Mouse (Mus musculus) retina, postnatal 1 day (tissue): ENCODE measurements around the gene Mgat2.
"Not testable (repeated sequence)": the region's sequence is repeated elsewhere in the genome, so short reads cannot be mapped to it uniquely, and the experiment has no call there.

Experiments
- DNase-seq: peaks from one replicate; pipeline ENCODE4 v3.0.0-alpha.2; 2012

Mgat2 gene

DNA sequence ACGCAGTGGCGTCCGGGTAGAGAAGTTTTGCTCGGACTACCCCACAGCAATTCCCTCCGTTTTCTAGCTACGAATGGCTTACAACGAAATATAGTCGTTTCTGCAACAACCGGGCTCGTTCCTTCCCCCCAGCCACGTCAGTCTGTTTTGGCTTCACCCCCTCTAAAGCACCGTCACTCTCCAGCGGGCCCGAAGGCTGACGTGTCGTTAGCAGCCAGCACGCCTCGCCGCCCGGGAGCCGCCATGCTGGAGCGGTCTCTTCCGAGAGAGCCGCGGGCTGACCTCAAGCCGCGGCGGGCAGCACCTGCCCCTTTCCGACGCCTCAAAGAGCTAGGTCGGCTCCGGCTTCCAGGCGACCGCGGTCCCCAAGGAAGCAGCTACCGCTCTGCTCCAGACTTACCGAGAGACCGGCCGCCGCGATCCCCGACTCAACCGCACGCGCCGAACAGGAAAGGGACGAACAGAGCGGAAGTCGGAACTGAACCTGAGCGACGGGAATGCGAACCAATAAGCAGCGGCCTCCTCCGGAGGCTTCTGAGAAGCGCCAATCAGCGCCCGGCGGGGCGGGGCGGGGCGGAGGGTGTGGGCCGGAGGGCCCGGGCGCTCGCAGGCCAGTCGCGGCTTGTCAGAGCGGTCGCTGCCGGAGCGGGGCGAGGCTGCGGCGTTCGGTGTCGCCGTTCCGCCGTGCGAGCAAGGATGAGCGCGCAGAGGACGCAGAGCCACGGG lies at the start of gene Mgat2, which contains the start of gene Rpl36al:
Gene Mgat2 (plus strand): TSS at position 575 of the 726 bp plus-strand sequence.
Gene Rpl36al (minus strand): TSS at position 501 of the 726 bp plus-strand sequence.
- peak; percentile 99 for DNase-seq

DNA sequence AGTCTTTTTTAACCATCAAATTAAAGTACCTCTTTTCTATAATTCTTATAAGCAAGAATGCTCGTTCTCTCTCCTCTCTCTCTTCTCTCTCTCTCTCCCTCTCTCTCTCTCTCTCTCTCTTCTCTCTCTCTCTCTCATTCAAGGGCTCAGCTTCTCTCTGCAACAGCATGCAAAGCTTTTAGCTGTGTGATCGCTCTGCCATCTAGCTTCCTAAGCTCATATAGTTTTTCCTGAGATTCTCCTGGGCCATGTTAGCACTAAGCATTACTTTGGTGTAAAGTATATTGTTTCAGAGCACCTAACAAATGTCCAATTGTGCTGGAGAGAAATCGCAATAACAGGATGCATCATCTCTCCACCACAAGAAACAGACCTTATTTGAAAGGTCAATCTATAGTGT lies 44.8 kb upstream of the Mgat2 start:
- no peak for DNase-seq

DNA sequence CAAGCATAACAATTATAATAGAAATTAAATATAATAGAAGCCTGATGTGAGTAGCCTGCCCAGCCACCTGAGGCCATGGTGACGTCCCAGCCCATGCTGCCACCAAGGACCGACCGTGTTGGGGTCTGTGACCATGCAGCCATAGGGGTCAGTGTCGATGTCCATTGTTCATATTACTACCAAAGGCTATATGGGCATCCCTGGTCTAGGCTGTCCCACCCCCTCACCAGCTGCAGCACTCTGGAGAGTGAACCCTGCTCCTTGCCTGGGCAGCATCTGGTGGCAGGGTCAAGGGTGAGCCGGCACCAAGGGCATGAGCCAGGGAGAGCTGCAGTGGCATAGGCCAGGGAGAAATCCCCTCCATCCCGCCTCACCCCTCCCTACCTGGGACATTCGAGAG lies 44.1 kb upstream of the Mgat2 start:
- DNase-seq: no peak

DNA sequence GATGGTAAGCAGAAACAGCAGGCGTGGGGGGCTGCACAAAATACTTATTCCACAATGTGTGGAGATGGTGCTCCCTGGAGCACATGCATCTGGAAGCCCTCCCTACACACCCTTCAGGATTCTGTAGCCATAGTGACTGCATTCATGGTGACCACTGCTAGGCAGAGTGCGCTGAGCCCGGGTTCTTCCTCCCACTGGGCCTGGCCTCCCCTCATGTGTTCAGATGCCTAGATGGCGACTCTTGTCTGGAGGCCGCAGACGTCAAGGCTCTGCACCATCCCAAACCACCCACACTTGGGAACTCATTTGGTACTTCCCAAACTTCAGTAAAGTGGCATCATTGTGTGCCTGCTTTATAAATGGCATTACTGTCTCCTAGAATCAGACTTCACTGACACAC lies 40.5 kb upstream of the Mgat2 start:
- no peak for DNase-seq

DNA sequence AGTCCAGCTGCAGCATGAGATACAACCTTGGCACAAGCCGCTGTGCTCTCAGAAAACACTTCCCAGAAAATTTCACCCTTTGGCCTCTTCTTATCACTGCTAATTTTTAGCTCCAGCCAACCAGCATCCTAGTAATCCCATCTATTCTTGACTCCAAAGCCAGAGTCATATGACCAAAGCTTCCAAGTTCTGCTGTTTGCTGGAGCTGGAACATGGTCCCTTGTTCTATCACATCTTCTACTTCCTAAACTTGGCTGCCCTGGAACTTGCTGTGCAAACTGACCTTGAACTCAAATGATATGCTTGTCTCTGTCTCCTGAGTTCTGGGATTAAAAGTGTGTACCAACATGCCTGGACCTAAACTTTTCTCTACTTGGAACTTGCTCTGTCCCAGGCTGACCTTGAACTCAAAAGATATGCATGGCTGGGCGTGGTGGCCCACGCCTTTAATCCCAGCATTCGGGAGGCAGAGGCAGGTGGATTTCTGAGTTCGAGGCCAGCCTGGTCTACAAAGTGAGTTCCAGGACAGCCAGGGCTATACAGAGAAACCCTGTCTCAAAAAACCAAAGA lies 36.7 kb upstream of the Mgat2 start:
- DNase-seq: no peak

DNA sequence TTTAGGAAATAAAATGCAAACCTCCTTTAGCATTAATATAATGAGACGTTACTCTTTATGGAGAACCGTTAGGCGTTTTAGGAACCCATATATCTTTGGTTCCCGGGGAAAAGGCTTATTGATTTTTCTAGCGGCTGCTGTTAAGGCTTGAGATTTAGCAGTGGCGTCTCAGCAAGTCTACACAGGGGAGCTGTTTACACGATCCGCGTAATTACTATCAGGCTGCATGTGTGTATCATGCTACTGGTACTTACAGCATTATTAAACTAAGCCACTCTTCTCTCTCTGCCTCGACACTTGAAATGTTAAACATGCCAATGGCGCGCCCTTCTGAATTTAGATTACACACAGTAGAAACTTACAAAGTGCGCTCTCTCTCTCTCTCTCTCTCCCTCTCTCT lies 33.9 kb upstream of the Mgat2 start:
- DNase-seq: no peak

DNA sequence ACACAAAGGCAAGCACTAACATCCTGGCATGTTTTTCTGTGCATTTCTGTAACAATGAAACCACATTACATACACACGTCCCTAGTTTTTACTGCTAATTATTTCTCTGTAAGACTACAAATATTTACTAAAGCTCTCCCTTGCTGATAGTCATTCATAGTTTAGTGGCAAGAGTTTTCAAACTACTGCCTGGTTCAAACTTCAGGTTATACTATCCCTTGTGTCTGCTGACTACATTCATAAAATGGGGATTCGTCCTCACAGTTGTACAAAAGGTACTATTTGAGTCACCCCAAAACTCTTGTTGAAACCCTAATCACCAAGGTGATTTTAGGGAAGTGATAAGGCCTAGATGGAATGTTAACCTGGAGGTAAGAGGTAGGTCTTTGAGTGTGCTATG lies 28.0 kb upstream of the Mgat2 start:
- DNase-seq: no peak

DNA sequence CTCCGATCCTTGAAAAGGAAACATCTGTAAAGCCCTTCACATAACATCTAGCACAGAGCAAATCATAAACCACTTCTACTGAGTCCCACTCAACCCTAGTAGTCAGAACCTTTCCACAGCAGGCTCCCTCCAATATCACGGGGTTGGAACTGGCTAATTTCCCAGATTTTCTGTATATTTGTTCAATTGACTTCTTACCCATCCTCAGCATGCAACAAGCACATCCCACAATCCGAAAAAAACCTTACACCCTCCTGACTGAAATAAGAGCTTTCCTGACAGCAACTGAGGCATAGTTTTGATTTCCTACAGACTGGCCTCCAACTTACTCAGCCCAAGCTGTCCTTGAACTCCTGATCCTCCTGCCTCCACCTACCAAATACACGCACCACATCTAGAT lies 27.5 kb upstream of the Mgat2 start:
- DNase-seq: no peak

DNA sequence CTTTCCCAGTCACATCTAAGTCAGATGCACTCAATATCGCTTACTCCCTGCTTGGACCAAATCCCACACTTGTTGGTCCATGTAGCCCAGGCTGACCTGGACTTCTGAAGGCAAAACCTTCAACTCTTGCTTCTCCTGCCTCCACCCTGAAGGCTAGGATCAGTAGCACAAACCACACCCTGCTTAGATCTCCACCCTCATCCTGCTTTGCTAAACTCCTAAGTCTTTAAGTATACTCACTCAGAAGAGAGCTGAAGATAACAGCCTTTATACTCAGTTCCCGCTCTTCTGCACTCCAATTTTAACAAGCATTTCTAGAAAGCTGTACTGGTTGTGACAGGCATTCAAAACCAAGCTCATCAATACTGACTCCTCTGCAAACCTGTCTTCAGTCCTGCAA lies 26.9 kb upstream of the Mgat2 start:
- no peak for DNase-seq

DNA sequence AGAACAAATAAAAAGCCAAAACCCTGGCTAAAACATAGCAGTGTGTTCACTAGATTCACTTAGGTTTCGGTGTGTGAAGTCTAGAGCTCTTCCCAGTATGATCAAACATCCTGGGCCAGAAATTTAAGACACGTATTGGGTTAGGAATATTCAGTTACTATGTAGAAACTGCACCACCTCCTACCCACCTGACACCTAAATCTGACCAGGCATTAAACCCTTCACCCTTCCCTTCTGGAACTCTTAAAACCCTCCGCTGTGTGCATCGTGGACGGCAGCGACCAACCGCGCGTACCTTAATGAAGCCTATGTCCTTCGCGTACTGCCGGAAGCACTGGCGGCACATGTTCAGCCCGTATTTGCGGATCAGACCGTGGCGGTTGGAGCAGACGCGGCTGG lies 25.6 kb upstream of the Mgat2 start:
- DNase-seq: no peak

DNA sequence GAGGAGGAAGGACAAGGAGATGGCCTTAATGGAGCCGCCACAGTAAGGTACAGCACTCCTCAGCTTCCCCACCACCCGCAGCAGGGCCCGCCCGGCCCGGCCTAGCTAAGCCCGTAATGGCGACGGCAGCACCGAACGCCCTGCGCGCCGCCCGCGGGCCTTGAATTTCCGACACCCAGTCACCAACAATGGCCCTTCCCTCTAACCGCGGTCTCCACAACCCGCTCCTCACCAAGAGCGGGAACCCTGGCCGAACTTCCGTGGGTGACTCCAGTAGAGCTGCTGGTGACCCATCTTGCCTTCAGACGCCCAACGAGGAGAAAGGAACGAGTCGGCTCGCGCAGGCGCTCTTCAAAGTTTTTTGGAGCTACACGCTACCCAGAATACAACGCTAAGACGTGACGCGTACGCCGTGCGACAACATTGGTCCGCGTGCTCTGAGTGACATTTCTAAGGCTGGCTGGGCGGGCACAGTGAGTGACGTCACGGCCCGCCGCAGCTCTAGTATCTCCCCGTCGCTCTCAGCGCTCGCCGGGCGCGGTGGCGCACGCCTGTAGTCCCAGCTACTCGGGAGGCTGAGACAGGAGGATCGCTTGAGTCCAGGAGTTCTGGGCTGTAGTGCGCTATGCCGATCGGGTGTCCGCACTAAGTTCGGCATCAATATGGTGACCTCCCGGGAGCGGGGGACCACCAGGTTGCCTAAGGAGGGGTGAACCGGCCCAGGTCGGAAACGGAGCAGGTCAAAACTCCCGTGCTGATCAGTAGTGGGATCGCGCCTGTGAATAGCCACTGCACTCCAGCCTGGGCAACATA lies 25.0 kb upstream of the Mgat2 start, which contains the start of gene Rps29:
Gene Rps29 (minus strand): TSS at position 422 of the 813 bp plus-strand sequence.
- DNase-seq: peak; percentile 100

DNA sequence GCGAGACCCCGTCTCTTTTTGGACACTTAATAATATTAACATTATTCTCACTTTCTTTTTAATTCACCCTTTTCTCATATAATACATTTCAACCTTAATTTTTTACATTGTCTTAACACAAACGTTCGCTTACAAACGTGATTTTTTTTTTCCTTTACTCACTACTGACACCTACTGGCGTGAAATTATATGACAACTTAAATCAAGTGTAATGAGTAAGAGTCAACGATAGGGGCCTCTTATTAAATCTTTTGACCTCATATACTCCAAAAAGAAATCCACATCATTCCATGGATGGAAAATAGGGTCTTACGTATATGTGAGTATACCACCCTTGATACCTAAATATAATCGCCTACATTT lies 24.4 kb upstream of the Mgat2 start:
- DNase-seq: peak; percentile 90

DNA sequence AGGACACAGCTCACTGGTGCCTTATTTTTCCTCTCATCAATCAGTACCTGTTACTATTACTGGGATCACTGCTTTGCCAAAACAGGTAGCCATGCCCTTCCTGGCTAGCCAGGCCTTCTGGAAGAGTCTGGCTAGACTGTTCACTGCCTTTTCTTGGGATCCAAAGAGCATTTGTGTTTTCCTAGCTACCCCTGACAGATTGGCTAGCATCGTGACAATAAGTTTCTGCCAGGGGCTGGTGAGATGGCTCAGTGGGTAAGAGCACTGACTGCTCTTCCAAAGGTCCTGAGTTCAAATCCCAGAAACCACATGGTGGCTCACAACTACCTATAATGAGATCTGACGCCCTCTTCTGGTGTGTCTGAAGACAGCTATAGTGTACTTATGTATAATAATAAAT lies 23.3 kb upstream of the Mgat2 start:
- DNase-seq: not testable (repeated sequence)

DNA sequence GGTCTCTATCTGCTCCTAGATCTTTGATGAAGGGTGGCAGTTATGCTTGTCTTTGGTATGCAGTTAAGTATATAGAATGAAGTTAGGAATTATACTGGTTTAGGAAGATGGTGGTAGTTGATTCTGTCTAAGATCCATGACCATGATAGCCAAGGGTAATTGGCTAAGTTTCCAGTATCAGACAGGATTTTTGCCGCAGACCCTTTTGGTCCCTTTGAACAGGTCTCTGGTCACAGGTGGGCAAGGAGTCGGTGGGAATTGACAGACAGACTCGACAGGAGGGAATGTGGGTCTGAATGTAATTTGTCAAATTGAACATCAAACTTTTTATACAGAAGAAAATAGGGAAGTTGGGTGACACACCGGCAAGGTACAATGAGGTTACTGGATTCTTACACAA lies 20.4 kb upstream of the Mgat2 start:
- not testable (repeated sequence) for DNase-seq

DNA sequence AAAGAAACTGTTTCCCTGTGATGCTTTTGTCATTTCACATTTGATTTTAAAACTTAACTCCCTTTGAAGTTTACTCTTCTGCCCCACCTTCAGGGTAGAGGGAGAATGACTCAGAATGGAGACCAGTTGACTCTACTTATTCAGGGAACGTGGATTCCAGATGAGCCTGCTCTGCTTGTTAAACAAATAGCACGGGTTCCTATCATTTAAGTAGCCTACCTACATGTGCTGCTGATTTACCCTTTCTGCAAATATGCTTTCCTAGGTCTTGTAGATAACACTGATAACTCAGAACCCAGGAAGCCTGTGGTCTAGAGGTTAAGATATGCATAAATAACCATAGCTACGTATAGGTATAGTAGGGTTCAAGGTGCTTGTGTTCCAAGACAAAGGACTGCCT lies 19.1 kb upstream of the Mgat2 start:
- no peak for DNase-seq

DNA sequence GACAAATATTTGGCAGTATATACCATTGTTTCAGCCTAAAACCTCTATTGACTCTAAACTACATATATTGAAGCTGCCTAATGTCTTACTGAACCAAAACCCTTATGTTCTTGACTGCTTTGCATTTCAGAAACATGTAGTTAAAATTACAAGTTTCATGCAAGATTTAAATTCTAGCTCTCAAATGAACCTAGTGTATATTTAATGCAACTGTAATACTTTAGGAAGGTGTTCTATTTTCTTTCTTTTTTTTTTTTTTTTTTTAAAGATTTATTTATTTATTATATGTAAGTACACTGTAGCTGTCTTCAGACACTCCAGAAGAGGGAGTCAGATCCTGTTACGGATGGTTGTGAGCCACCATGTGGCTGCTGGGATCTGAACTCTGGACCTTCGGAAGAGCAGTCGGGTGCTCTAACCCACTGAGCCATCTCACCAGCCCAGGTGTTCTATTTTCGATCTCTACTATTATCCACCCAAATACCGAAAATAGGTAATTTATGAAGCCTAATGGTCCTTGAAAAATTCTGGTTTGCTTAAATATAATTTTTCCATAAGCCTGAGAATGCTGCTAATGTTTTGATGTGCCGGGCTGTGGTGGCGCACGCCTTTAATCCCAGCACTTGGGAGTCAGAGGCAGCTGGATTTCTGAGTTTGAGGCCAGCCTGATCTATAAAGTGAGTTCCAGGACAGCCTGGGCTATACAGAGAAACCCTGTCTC lies 16.9 kb upstream of the Mgat2 start:
- not testable (repeated sequence) for DNase-seq

DNA sequence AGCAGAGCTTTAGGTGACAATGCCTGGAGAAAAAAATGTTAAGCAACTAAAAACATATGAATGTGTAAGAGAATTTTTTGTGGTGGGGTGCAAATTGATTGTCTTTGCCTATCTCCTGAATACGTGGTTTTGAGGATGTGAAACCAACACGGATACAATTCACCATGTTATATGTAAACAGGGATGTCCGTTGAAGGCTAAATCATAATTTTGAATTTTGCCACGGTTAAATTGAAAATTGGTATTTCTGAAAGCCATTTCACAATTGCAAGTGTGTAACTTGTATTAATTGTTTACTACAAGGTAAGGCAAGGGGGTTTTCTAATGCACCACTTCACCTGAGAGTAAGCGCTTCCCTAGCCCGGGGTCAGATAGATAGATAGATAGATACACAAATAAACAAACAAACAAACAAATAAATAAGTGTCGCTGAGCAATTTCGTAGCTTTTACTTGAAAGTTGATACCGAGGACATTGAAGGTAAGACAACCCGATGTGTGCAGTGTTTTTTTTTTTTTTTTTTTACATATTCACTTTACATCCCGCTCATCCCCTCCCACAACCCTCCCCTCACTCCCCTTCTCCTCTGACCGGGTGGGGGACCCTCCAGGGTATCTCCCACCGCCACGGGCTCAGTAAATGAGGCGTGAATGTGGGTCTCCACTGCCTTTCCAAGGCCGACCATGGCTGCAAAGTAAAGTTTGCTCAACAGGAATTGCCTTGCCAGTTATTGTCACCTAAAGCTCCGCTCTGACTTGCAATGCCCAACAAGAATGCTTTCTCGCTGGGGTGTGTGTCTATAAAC lies 16.1 kb upstream of the Mgat2 start:
- DNase-seq: no peak

DNA sequence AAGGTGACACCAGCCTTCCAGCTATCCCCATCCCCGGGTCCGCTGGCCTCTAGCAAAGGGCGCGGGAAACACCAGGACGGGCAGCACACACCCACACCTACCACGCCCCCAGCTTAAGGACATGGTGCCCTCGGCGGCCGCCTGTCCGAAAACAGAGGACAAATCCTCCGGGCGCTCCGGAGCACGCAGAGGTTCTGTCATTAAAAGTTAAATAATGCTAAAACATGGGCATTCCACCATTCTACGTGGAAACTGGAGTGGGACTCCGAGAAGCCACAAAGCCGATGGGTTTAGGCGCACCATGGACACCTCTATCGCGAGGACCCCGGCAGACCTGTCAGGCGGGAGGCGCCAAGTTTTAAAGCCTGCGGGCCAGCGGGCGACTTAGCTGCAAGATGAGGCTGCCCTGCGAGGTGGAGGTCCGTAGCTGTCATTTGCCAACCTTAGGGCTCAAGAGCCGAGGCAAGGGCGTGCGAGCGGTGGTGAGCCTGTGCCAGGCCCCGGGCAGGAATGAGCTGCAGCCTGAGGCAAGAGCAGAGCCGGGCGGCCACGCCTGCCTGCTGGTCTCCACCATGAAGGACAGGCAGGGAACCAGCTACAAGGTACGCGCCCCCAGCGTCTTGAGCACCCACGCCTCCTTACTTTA lies 15.4 kb upstream of the Mgat2 start, which contains the start of gene Lrr1:
Gene Lrr1 (plus strand): TSS at position 354 of the 646 bp plus-strand sequence.
- peak; percentile 91 for DNase-seq

DNA sequence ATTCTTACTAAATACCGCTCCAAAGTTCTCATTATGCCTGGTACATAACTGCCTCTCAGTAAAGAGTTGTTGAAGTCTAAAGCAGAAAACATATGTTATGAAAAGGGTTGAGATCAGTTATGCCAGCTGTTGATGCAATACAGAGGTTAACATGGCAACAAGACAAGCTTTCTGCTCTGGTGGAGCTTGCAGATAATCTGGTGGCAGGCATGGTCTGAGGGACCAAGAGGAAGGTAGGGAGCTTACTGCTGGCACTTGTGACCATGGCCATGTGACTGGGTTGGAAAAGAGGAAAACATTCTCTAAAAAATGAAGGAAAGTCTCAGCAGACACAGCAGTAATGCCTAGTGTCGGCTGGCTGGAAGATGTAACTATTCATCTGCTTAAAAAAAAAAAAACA lies 12.7 kb upstream of the Mgat2 start:
- no peak for DNase-seq

DNA sequence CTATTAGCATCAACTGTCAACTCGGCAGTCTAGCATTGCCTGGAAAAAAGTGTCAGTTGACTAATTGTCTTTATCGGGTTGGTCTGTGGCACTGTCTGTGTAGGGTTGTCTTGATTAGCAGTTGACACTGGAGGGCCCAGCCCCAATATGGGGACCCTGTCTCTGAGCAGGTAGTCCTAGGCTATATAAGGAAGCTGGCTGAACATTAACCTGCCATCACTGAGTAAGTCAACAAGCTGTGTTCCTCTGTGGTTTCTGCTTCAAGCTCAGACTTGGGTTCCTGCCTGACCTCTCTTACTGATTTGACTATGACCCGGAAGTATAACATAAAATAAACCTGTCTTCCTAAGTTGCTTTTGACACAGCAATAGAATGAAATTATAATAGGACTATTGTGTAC lies 8.0 kb upstream of the Mgat2 start:
- no peak for DNase-seq

DNA sequence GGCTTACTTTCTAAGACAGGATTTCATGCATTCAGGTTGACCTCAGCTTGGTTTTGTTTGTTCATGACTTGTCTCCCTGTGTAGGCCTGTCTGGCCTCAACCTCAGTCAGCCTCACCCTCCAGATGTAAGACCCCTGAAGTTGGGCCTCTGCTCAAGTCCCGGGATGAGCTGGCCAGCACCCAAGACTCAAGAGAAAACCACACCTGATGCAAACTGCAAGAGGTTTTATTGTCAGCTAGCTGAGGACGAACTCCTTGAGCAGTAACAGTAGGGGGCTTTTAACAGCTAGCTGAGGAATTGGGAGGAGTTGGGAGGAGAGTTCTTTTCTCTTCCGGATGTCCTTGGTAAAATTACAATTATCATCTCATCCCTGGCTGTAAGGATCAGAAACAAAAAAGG lies 6.4 kb upstream of the Mgat2 start:
- no peak for DNase-seq

DNA sequence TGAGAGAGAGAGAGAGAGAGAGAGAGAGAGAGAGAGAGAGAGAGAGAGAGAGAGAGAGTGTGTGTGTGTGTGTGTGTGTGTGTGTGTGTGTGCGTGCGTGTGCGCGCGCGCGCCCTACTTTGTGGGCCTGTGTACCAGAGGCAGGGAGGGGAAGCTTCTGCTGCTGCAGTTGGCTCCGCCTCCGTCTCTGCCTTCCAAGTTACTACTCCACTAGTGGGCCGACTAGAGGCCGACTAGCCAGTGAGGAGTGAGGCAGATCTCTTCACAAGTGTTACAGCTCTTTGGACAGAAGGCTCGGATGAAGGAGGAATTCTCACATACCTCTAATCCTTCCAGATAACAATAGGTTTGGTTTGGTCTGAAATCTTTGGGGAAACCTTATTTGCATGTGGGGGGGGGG lies 4.6 kb upstream of the Mgat2 start:
- DNase-seq: peak; percentile 30
